Mouse (Mus musculus): Measurements from ENCODE around the gene Dync2li1. TPM values are rescaled to one million over a fixed set of nuclear protein-coding genes. Genes with fewer than 3 reads are reported as not detected.

Dync2li1 gene
- total and polyA plus RNA-seq, 3 experiments = 0.08 TPM; not detected in 2

- Histone ChIP-seq H3K9ac (ENCODE audit: control insufficient read depth, low read depth, low read length, poor library complexity, severe bottlenecking) (no peak overlapping the region), H3K79me2 (ENCODE audit: control insufficient read depth, insufficient read depth, low read length, poor library complexity) (no peaks in the 10 kb centered on the region), H3K9me3 (replicated peaks; ENCODE audit: insufficient read depth, low read length) (no peaks in the 10 kb centered on the region), H3K4me1 (ENCODE audit: control insufficient read depth in 1 of 2, insufficient read depth in 2 of 2, low read length in 2 of 2) (no peaks in the 10 kb centered on the region), H3K27me3 (ENCODE audit: control insufficient read depth in 1 of 2, insufficient read depth in 2 of 2, low read length in 2 of 2) (no peaks in the 10 kb centered on the region), H3K4me3 (ENCODE audit: control insufficient read depth in 1 of 2, insufficient read depth in 1 of 2, low read depth in 2 of 2, low read length in 2 of 2) (no peak overlapping the region), H3K36me3 (ENCODE audit: control insufficient read depth in 1 of 2, insufficient read depth in 2 of 2, low read length in 2 of 2) (no peaks in the 10 kb centered on the region), H3K27ac (ENCODE audit: control insufficient read depth, low read depth, low read length) (no peak overlapping the region)
- TF ChIP-seq UBTF (IDR thresholded peaks at IDR 0.05; ENCODE audit: borderline replicate concordance, insufficient read depth, low read depth, low read length) (no peak), MEF2A (IDR thresholded peaks at IDR 0.05; ENCODE audit: extremely low read depth, insufficient replicate concordance, low read depth, low read length, poor library complexity, severe bottlenecking) (no peak), NRF1 (IDR thresholded peaks at IDR 0.05; ENCODE audit: insufficient read depth, low read depth, low read length, poor library complexity, severe bottlenecking) (no peak), CTCF (IDR thresholded peaks at IDR 0.05 in 2 of 3, conservative IDR thresholded peaks at IDR 0.05 in 1 of 3; ENCODE audit: control insufficient read depth in 1 of 3, insufficient read depth in 1 of 3, low read depth in 2 of 3, low read length in 3 of 3, poor library complexity in 1 of 3, severe bottlenecking in 1 of 3) (peak; percentile 76 to 86 (median 84)), MYC (IDR thresholded peaks at IDR 0.05; ENCODE audit: low read depth, low read length) (no peak), HCFC1 (IDR thresholded peaks at IDR 0.05; ENCODE audit: low read depth, low read length) (no peak), TBP (IDR thresholded peaks at IDR 0.05; ENCODE audit: low read depth, low read length) (no peak), MAFK (IDR thresholded peaks at IDR 0.05; ENCODE audit: borderline replicate concordance, low read depth, low read length) (no peak), POLR2A (IDR thresholded peaks at IDR 0.05; ENCODE audit: control insufficient read depth in 1 of 2, insufficient read depth in 1 of 2, low read depth in 1 of 2, low read length in 2 of 2, poor library complexity in 1 of 2) (no peak), SMC3 (IDR thresholded peaks at IDR 0.05; ENCODE audit: low read depth, low read length) (peak; percentile 81), RCOR1 (IDR thresholded peaks at IDR 0.05; ENCODE audit: low read depth, low read length) (no peak), ZC3H11A (IDR thresholded peaks at IDR 0.05; ENCODE audit: low read depth, low read length) (peak; percentile 72), RAD21 (IDR thresholded peaks at IDR 0.05; ENCODE audit: low read depth, low read length) (peak; percentile 82)
- DNase-seq (ENCODE audit: low read depth, low spot score) = peak; percentile 62
Measured at GRCm38 (mm10) chr17:84698727-84699126, 72.4 kb downstream of the Dync2li1 start.

Other genes starting within 250 kb of the Dync2li1 start
- 17.5 and 19.8 TPM in 2 replicates for gene Thada, start 160.3 kb upstream of the Dync2li1 start, total RNA-seq (2012; rRNA removed)
- gene Thada, start 160.3 kb upstream of the Dync2li1 start, polyA plus RNA-seq (2012; ENCODE audit: insufficient read depth in 1 of 2, insufficient read length in 2 of 2, low read depth in 1 of 2, low replicate concordance in 2 of 2, missing spikeins in 1 of 2) = 10 to 100 TPM in 1 of 2 experiments, not detected in 1; 20.6 TPM
- gene Plekhh2, start 114.6 kb upstream of the Dync2li1 start, total RNA-seq (2012; rRNA removed) = 0.03 and 0.04 TPM in 2 replicates
- not detected for gene Plekhh2, start 114.6 kb upstream of the Dync2li1 start, polyA plus RNA-seq (2012; ENCODE audit: insufficient read depth in 1 of 2, insufficient read length in 2 of 2, low read depth in 1 of 2, low replicate concordance in 2 of 2, missing spikeins in 1 of 2)
- not detected in 2 replicates for gene Abcg8, start 49.8 kb downstream of the Dync2li1 start, total RNA-seq (2012; rRNA removed)
- gene Abcg8, start 49.8 kb downstream of the Dync2li1 start, polyA plus RNA-seq (2012; ENCODE audit: insufficient read depth in 1 of 2, insufficient read length in 2 of 2, low read depth in 1 of 2, low replicate concordance in 2 of 2, missing spikeins in 1 of 2) = not detected
- gene Abcg5, start 56.5 kb downstream of the Dync2li1 start, total RNA-seq (2012; rRNA removed) = not detected in 2 replicates
- gene Abcg5, start 56.5 kb downstream of the Dync2li1 start, polyA plus RNA-seq (2012; ENCODE audit: insufficient read depth in 1 of 2, insufficient read length in 2 of 2, low read depth in 1 of 2, low replicate concordance in 2 of 2, missing spikeins in 1 of 2) = not detected
- 97.9 and 99.1 TPM in 2 replicates for gene Lrpprc, start 164.3 kb downstream of the Dync2li1 start, total RNA-seq (2012; rRNA removed)
- gene Lrpprc, start 164.3 kb downstream of the Dync2li1 start, polyA plus RNA-seq (2012; ENCODE audit: insufficient read depth in 1 of 2, insufficient read length in 2 of 2, low read depth in 1 of 2, low replicate concordance in 2 of 2, missing spikeins in 1 of 2) = 100 to 1,000 TPM in 1 of 2 experiments, 10 to 100 TPM in 1; 82.6 to 204 TPM

Data from MEL (cell line).